Mouse (Mus musculus) neural tube, embryonic 12.5 days (tissue): ENCODE measurements around the gene Slc44a3. TPM values are rescaled to one million over a fixed set of nuclear protein-coding genes. Genes with fewer than 3 reads are reported as not detected.

ENCODE experiments used
- ATAC-seq: fragments of 200-750 bp; cut with Nextera tagmentation; 2 replicates; pipeline ENCODE4 v1.8.0; 2017; ENCODE audit warnings: low read depth, mild to moderate bottlenecking, moderate TSS enrichment, moderate library complexity; ENCODE audit not compliant: low FRiP score
- H3K27ac ChIP-seq: fragments of 300-500 bp; sonication (generic); 2 replicates; pipeline ENCODE4 v1.5.1; 2016
- H3K27me3 ChIP-seq: fragments of 300-500 bp; sonication (generic); replicated peaks from 2 replicates; pipeline ENCODE4 v1.6.1; 2016; ENCODE audit warnings: mild to moderate bottlenecking
- H3K36me3 ChIP-seq: fragments of 300-500 bp; sonication (generic); 2 replicates; pipeline ENCODE4 v1.6.1; 2016; ENCODE audit warnings: mild to moderate bottlenecking
- H3K4me1 ChIP-seq: fragments of 300-500 bp; sonication (generic); 2 replicates; pipeline ENCODE4 v1.6.1; 2016
- H3K4me2 ChIP-seq: fragments of 300-500 bp; sonication (generic); replicated peaks from 2 replicates; pipeline ENCODE4 v1.6.1; 2016; ENCODE audit warnings: mild to moderate bottlenecking
- H3K4me3 ChIP-seq: fragments of 300-500 bp; sonication (generic); 2 replicates; pipeline ENCODE4 v1.5.1; 2016
- H3K9ac ChIP-seq: fragments of 300-500 bp; sonication (generic); 2 replicates; pipeline ENCODE4 v1.6.1; 2016; ENCODE audit warnings: mild to moderate bottlenecking
- H3K9me3 ChIP-seq: fragments of 300-500 bp; sonication (generic); 2 replicates; pipeline ENCODE4 v1.6.1; 2016; ENCODE audit warnings: mild to moderate bottlenecking
- WGBS: fragments of 180-500 bp; shearing (Covaris S2); methylation state at CpG from one replicate; pipeline ENCODE4 v1.1.7; 2016; 5-methylcytosine and 5-hydroxymethylcytosine counted together
- polyA plus RNA-seq: library from polyadenylated mRNA; unstranded; fragments of >200 nt; fragmentation: Nextera tagmentation; extraction: Ambion mirVana; gene quantifications from 2 replicates; pipeline ENCODE4 v1.2.1, GENCODE M21; 2016

Slc44a3 gene
- polyA plus RNA-seq, 1 experiment from 2014 or later, result 0.53 TPM

- H3K27ac ChIP-seq, result no peak overlapping the region
- H3K4me1 ChIP-seq, result no peaks in the 10 kb centered on the region
- H3K9me3 ChIP-seq, result no peaks in the 10 kb centered on the region
- H3K36me3 ChIP-seq, result no peaks in the 10 kb centered on the region
- no peak overlapping the region for H3K4me2 ChIP-seq
- no peak for ATAC-seq
- no peak overlapping the region for H3K4me3 ChIP-seq
- no peak overlapping the region for H3K9ac ChIP-seq
- no peaks in the 10 kb centered on the region for H3K27me3 ChIP-seq
- 93% methylated on average over 9 of the region's 9 CpGs for WGBS
These were observed 35.7 kb upstream of the Slc44a3 start for GRCm38 (mm10) chr3:121567904-121568303.

- ATAC-seq, result no peak
- WGBS, result 86% methylated on average over 2 of the region's 2 CpGs
- H3K27me3 ChIP-seq, result no peaks in the 10 kb centered on the region
- H3K9me3 ChIP-seq, result no peaks in the 10 kb centered on the region
- no peak overlapping the region for H3K9ac ChIP-seq
- no peak overlapping the region for H3K4me2 ChIP-seq
- no peaks in the 10 kb centered on the region for H3K36me3 ChIP-seq
- no peaks in the 10 kb centered on the region for H3K4me1 ChIP-seq
- H3K4me3 ChIP-seq, result no peak overlapping the region
- no peak overlapping the region for H3K27ac ChIP-seq
These were observed 35.2 kb upstream of the Slc44a3 start for GRCm38 (mm10) chr3:121567337-121567900.

GRCm38 (mm10) chr3:121566901-121567300 is 34.7 kb upstream of the Slc44a3 start:
- no peak for ATAC-seq
- Histone ChIP-seq H3K9ac (no peak overlapping the region), H3K36me3 (no peaks in the 10 kb centered on the region), H3K27ac (no peak overlapping the region), H3K4me3 (no peak overlapping the region), H3K4me1 (no peaks in the 10 kb centered on the region), H3K4me2 (no peak overlapping the region), H3K27me3 (no peaks in the 10 kb centered on the region), H3K9me3 (no peaks in the 10 kb centered on the region)
- 91% methylated on average over 4 of the region's 4 CpGs for WGBS

GRCm38 (mm10) chr3:121561803-121562202 is 29.6 kb upstream of the Slc44a3 start:
- Histone ChIP-seq H3K4me3 (no peak overlapping the region), H3K36me3 (no peaks in the 10 kb centered on the region), H3K9ac (no peak overlapping the region), H3K27me3 (no peaks in the 10 kb centered on the region), H3K4me2 (no peak overlapping the region), H3K4me1 (peaks cover 6% of the 10 kb centered on the region; the same call in 1 of the 2 replicates), H3K9me3 (no peaks in the 10 kb centered on the region), H3K27ac (no peak overlapping the region)
- WGBS, result 87% methylated on average over 3 of the region's 3 CpGs
- no peak for ATAC-seq

DNA sequence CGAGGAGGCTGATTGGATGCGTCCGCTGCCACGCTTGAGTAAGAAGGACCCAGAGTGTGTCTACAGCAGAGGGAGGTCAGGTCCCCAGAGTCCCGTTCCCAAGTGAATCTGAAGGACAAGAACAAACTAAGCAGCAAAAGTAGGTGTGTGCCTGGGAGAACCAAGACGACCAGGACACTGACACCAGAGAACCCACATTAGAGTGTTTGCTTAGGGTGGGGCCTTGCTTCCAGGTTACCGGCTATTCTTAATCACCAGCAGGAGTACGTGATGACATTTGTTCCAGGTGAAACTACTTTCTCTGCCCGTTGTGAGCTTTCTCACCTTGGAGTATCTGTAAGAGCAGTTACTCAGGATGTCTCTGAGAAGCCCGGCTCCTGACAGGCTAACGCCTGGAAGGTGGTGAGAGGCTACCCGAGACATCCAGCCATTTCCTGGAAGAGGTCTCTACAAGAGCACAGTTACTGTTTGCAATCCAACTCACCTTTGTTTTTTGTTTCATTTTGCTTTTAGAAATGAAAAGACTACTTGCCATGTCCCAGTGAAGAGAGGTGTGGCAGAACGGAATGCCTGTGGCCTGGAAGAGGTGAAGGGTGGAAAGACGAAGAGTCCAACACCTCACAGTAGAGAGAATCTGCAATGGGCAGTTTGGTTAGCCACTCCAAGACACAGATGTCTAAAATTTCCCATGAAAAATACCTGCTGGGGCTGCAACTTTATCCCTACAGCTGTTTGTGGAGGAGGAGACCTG is 28.1 kb upstream of the Slc44a3 start:
- H3K9me3 ChIP-seq, result no peaks in the 10 kb centered on the region
- no peak overlapping the region for H3K27ac ChIP-seq
- no peaks in the 10 kb centered on the region for H3K27me3 ChIP-seq
- H3K9ac ChIP-seq, result no peak overlapping the region
- WGBS, result 89% methylated on average over 14 of the region's 14 CpGs
- no peak overlapping the region for H3K4me3 ChIP-seq
- no peak for ATAC-seq
- peaks cover 6% of the 10 kb centered on the region; the same call in 1 of the 2 replicates for H3K4me1 ChIP-seq
- H3K4me2 ChIP-seq, result no peak overlapping the region
- H3K36me3 ChIP-seq, result no peaks in the 10 kb centered on the region

- H3K9me3 ChIP-seq, result no peaks in the 10 kb centered on the region
- 73% methylated on average over 15 of the region's 15 CpGs for WGBS
- H3K36me3 ChIP-seq, result no peaks in the 10 kb centered on the region
- no peak overlapping the region for H3K4me3 ChIP-seq
- peaks cover 6% of the 10 kb centered on the region; the same call in 1 of the 2 replicates for H3K4me1 ChIP-seq
- ATAC-seq, result no peak
- no peak overlapping the region for H3K9ac ChIP-seq
- no peak overlapping the region for H3K27ac ChIP-seq
- H3K27me3 ChIP-seq, result no peaks in the 10 kb centered on the region
- H3K4me2 ChIP-seq, result no peak overlapping the region
These were observed 27.4 kb upstream of the Slc44a3 start for GRCm38 (mm10) chr3:121559406-121560114.

GRCm38 (mm10) chr3:121558861-121559260 is 26.7 kb upstream of the Slc44a3 start:
- Histone ChIP-seq H3K27me3 (no peaks in the 10 kb centered on the region), H3K9ac (no peak overlapping the region), H3K9me3 (no peaks in the 10 kb centered on the region), H3K27ac (no peak overlapping the region), H3K4me2 (no peak overlapping the region), H3K36me3 (no peaks in the 10 kb centered on the region), H3K4me3 (no peak overlapping the region), H3K4me1 (peaks cover 6% of the 10 kb centered on the region; the same call in 1 of the 2 replicates)
- ATAC-seq, result no peak
- WGBS, result 62% methylated on average over 8 of the region's 8 CpGs

- Histone ChIP-seq H3K4me2 (no peak overlapping the region), H3K27ac (no peak overlapping the region), H3K4me3 (no peak overlapping the region), H3K36me3 (no peaks in the 10 kb centered on the region), H3K9ac (no peak overlapping the region), H3K9me3 (no peaks in the 10 kb centered on the region), H3K27me3 (no peaks in the 10 kb centered on the region), H3K4me1 (peaks cover 6% of the 10 kb centered on the region; the same call in 1 of the 2 replicates)
- WGBS, result 89% methylated on average over 7 of the region's 7 CpGs
- ATAC-seq, result no peak
These were observed 24.1 kb upstream of the Slc44a3 start for GRCm38 (mm10) chr3:121556304-121556703.

DNA sequence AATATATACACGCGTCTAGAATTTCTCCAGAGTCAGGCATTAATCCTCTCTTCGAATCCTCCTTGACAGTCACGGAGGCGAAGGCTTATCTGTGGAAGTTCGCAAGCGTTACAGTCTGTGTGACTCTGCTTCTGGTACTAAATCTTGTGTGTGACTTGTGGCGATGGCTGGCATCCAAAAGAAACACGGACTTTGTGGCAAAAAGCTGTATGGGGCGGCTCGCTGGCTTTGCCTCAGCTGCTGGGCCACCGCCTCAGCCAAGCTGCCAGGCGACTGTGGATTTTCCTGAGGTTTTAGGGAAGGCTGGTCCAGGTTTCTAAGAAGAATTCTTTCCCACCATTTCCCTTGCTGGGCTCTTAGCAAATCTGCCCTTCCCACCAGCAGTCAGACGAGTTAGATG is 21.1 kb upstream of the Slc44a3 start:
- ATAC-seq, result no peak
- Histone ChIP-seq H3K4me1 (no peaks in the 10 kb centered on the region), H3K9me3 (no peaks in the 10 kb centered on the region), H3K27ac (no peak overlapping the region), H3K9ac (no peak overlapping the region), H3K4me3 (no peak overlapping the region), H3K36me3 (no peaks in the 10 kb centered on the region), H3K27me3 (no peaks in the 10 kb centered on the region), H3K4me2 (no peak overlapping the region)
- 76% methylated on average over 14 of the region's 14 CpGs for WGBS

DNA sequence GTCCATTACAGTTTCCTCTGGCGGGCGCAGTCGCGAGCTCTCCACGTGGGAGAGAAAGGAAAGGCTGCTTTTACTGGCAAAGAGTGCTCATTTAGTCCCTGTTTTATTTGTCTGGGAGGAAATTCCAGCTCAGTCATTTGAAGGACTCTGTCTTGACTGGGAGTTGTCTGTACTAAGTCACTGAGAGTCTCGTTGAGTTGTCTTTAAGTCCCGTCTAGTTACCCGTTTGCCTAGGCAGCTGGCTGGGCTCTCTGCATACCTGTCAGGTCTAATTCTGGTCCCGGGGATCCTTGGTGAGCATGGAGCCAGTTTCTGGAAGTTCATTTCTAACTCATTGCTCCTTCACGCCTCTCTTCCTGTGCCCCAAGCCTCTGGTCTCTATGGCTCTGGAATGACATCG is 20.5 kb upstream of the Slc44a3 start:
- H3K9ac ChIP-seq, result no peak overlapping the region
- no peak overlapping the region for H3K4me2 ChIP-seq
- no peak overlapping the region for H3K27ac ChIP-seq
- ATAC-seq, result no peak
- WGBS, result 70% methylated on average over 11 of the region's 11 CpGs
- H3K9me3 ChIP-seq, result no peaks in the 10 kb centered on the region
- no peaks in the 10 kb centered on the region for H3K4me1 ChIP-seq
- H3K36me3 ChIP-seq, result no peaks in the 10 kb centered on the region
- H3K4me3 ChIP-seq, result no peak overlapping the region
- no peaks in the 10 kb centered on the region for H3K27me3 ChIP-seq

GRCm38 (mm10) chr3:121550370-121550769 is 18.2 kb upstream of the Slc44a3 start:
- H3K36me3 ChIP-seq, result no peaks in the 10 kb centered on the region
- H3K4me2 ChIP-seq, result no peak overlapping the region
- WGBS, result 6% methylated on average over 1 of the region's 1 CpGs
- H3K27me3 ChIP-seq, result no peaks in the 10 kb centered on the region
- ATAC-seq, result no peak
- no peak overlapping the region for H3K4me3 ChIP-seq
- no peak overlapping the region for H3K27ac ChIP-seq
- H3K9ac ChIP-seq, result no peak overlapping the region
- no peaks in the 10 kb centered on the region for H3K4me1 ChIP-seq
- H3K9me3 ChIP-seq, result no peaks in the 10 kb centered on the region

GRCm38 (mm10) chr3:121547851-121548624 is 15.8 kb upstream of the Slc44a3 start:
- Histone ChIP-seq H3K9me3 (no peaks in the 10 kb centered on the region), H3K4me1 (no peaks in the 10 kb centered on the region), H3K4me3 (no peak overlapping the region), H3K9ac (no peak overlapping the region), H3K36me3 (no peaks in the 10 kb centered on the region), H3K4me2 (no peak overlapping the region), H3K27me3 (no peaks in the 10 kb centered on the region), H3K27ac (no peak overlapping the region)
- WGBS, result 74% methylated on average over 15 of the region's 15 CpGs
- no peak for ATAC-seq
